Mouse (Mus musculus): ENCODE results near the gene Ucp3. TPM values are rescaled to one million over a fixed set of nuclear protein-coding genes. Genes with fewer than 3 reads are reported as not detected.
"Not testable (repeated sequence)": the region's sequence is repeated elsewhere in the genome, so short reads cannot be mapped to it uniquely, and the experiment has no call there.

Ucp3 gene
- polyA plus RNA-seq, 1 experiment: not detected

- 94% methylated on average over 6 of the region's 6 CpGs for WGBS
- H3K27ac ChIP-seq (ENCODE audit: insufficient read depth, low read depth, low read length): no peak overlapping the region
- peaks cover 11% of the 10 kb centered on the region for H3K4me1 ChIP-seq (ENCODE audit: control insufficient read depth, insufficient read depth, low read length)
- TF ChIP-seq POLR2A (IDR thresholded peaks at IDR 0.05; ENCODE audit: insufficient read depth, low read depth, low read length) (no peak), CTCF (IDR thresholded peaks at IDR 0.05; ENCODE audit: insufficient read depth, low read depth, low read length) (no peak)
- no peak overlapping the region for H3K4me3 ChIP-seq (ENCODE audit: insufficient read depth, low read depth, low read length)
These were observed 4.0 kb upstream of the Ucp3 start for GRCm38 (mm10) chr7:100468761-100469160.

- Histone ChIP-seq H3K27ac (ENCODE audit: insufficient read depth, low read depth, low read length) (no peak overlapping the region), H3K4me3 (ENCODE audit: insufficient read depth, low read depth, low read length) (no peak overlapping the region), H3K4me1 (ENCODE audit: control insufficient read depth, insufficient read depth, low read length) (peaks cover 11% of the 10 kb centered on the region; the same call in 1 of the 2 replicates)
- 96% methylated on average over 1 of the region's 1 CpGs for WGBS
- no peak for TF ChIP-seq CTCF (IDR thresholded peaks at IDR 0.05; ENCODE audit: insufficient read depth, low read depth, low read length)
- no peak for TF ChIP-seq POLR2A (IDR thresholded peaks at IDR 0.05; ENCODE audit: insufficient read depth, low read depth, low read length)
These were observed 3.3 kb upstream of the Ucp3 start for GRCm38 (mm10) chr7:100469502-100469901.

GRCm38 (mm10) chr7:100470796-100471406 lies 1.9 kb upstream of the Ucp3 start:
- Histone ChIP-seq H3K4me3 (ENCODE audit: insufficient read depth, low read depth, low read length) (no peak overlapping the region), H3K4me1 (ENCODE audit: control insufficient read depth, insufficient read depth, low read length) (peaks cover 5% of the 10 kb centered on the region; the same call in 1 of the 2 replicates), H3K27ac (ENCODE audit: insufficient read depth, low read depth, low read length) (no peak overlapping the region)
- TF ChIP-seq POLR2A (IDR thresholded peaks at IDR 0.05; ENCODE audit: insufficient read depth, low read depth, low read length): no peak
- TF ChIP-seq CTCF (IDR thresholded peaks at IDR 0.05; ENCODE audit: insufficient read depth, low read depth, low read length): no peak
- WGBS: 94% methylated on average over 11 of the region's 11 CpGs

- H3K27ac ChIP-seq (ENCODE audit: insufficient read depth, low read depth, low read length): no peak overlapping the region
- 96% methylated on average over 1 of the region's 1 CpGs for WGBS
- H3K4me3 ChIP-seq (ENCODE audit: insufficient read depth, low read depth, low read length): no peak overlapping the region
- TF ChIP-seq CTCF (IDR thresholded peaks at IDR 0.05; ENCODE audit: insufficient read depth, low read depth, low read length) (no peak), POLR2A (IDR thresholded peaks at IDR 0.05; ENCODE audit: insufficient read depth, low read depth, low read length) (no peak)
- H3K4me1 ChIP-seq (ENCODE audit: control insufficient read depth, insufficient read depth, low read length): peaks cover 5% of the 10 kb centered on the region; the same call in 1 of the 2 replicates
These were observed 1.4 kb upstream of the Ucp3 start for GRCm38 (mm10) chr7:100471407-100471797.

GRCm38 (mm10) chr7:100473846-100474454 lies 1.2 kb downstream of the Ucp3 start:
- H3K4me3 ChIP-seq (ENCODE audit: insufficient read depth, low read depth, low read length): no peak overlapping the region
- WGBS: 86% methylated on average over 9 of the region's 9 CpGs
- H3K27ac ChIP-seq (ENCODE audit: insufficient read depth, low read depth, low read length): no peak overlapping the region
- TF ChIP-seq CTCF (IDR thresholded peaks at IDR 0.05; ENCODE audit: insufficient read depth, low read depth, low read length) (no peak), POLR2A (IDR thresholded peaks at IDR 0.05; ENCODE audit: insufficient read depth, low read depth, low read length) (no peak)
- peaks cover 5% of the 10 kb centered on the region; the same call in 1 of the 2 replicates for H3K4me1 ChIP-seq (ENCODE audit: control insufficient read depth, insufficient read depth, low read length)

- Histone ChIP-seq H3K27ac (ENCODE audit: insufficient read depth, low read depth, low read length) (no peak overlapping the region), H3K4me3 (ENCODE audit: insufficient read depth, low read depth, low read length) (no peak overlapping the region), H3K4me1 (ENCODE audit: control insufficient read depth, insufficient read depth, low read length) (peaks cover 9% of the 10 kb centered on the region; the same call in 1 of the 2 replicates)
- TF ChIP-seq POLR2A (IDR thresholded peaks at IDR 0.05; ENCODE audit: insufficient read depth, low read depth, low read length) (no peak), CTCF (IDR thresholded peaks at IDR 0.05; ENCODE audit: insufficient read depth, low read depth, low read length) (no peak)
- 73% methylated on average over 1 of the region's 1 CpGs for WGBS
These were observed 1.9 kb downstream of the Ucp3 start for GRCm38 (mm10) chr7:100474680-100475079.

GRCm38 (mm10) chr7:100479100-100479822 lies 6.5 kb downstream of the Ucp3 start:
- no peak for TF ChIP-seq CTCF (IDR thresholded peaks at IDR 0.05; ENCODE audit: insufficient read depth, low read depth, low read length)
- no peak for TF ChIP-seq POLR2A (IDR thresholded peaks at IDR 0.05; ENCODE audit: insufficient read depth, low read depth, low read length)
- H3K4me1 ChIP-seq (ENCODE audit: control insufficient read depth, insufficient read depth, low read length): peaks cover 16% of the 10 kb centered on the region
- no peak overlapping the region for H3K4me3 ChIP-seq (ENCODE audit: insufficient read depth, low read depth, low read length)
- 79% methylated on average over 20 of the region's 20 CpGs for WGBS
- H3K27ac ChIP-seq (ENCODE audit: insufficient read depth, low read depth, low read length): no peak overlapping the region

GRCm38 (mm10) chr7:100479823-100480164 lies 7.0 kb downstream of the Ucp3 start:
- H3K4me3 ChIP-seq (ENCODE audit: insufficient read depth, low read depth, low read length): no peak overlapping the region
- TF ChIP-seq CTCF (IDR thresholded peaks at IDR 0.05; ENCODE audit: insufficient read depth, low read depth, low read length): no peak
- no peak for TF ChIP-seq POLR2A (IDR thresholded peaks at IDR 0.05; ENCODE audit: insufficient read depth, low read depth, low read length)
- H3K4me1 ChIP-seq (ENCODE audit: control insufficient read depth, insufficient read depth, low read length): peaks cover 17% of the 10 kb centered on the region
- WGBS: 34% methylated on average over 15 of the region's 15 CpGs
- no peak overlapping the region for H3K27ac ChIP-seq (ENCODE audit: insufficient read depth, low read depth, low read length)

GRCm38 (mm10) chr7:100480175-100480574 lies 7.4 kb downstream of the Ucp3 start:
- H3K4me3 ChIP-seq (ENCODE audit: insufficient read depth, low read depth, low read length): no peak overlapping the region
- peaks cover 16% of the 10 kb centered on the region for H3K4me1 ChIP-seq (ENCODE audit: control insufficient read depth, insufficient read depth, low read length)
- no peak for TF ChIP-seq POLR2A (IDR thresholded peaks at IDR 0.05; ENCODE audit: insufficient read depth, low read depth, low read length)
- no peak for TF ChIP-seq CTCF (IDR thresholded peaks at IDR 0.05; ENCODE audit: insufficient read depth, low read depth, low read length)
- 93% methylated on average over 17 of the region's 17 CpGs for WGBS
- no peak overlapping the region for H3K27ac ChIP-seq (ENCODE audit: insufficient read depth, low read depth, low read length)

- WGBS: 75% methylated on average over 2 of the region's 2 CpGs
- not testable (repeated sequence) for H3K4me3 ChIP-seq (ENCODE audit: insufficient read depth, low read depth, low read length); H3K27ac ChIP-seq (ENCODE audit: insufficient read depth, low read depth, low read length)
- peaks cover 16% of the 10 kb centered on the region for H3K4me1 ChIP-seq (ENCODE audit: control insufficient read depth, insufficient read depth, low read length)
These were observed 9.3 kb downstream of the Ucp3 start for GRCm38 (mm10) chr7:100482046-100482445.

All from olfactory bulb, adult 2 months (tissue).